Mouse (Mus musculus) bone marrow macrophage, adult 2 months (primary cell): ENCODE data around the gene Ap3m1.

ENCODE experiments used
- CTCF ChIP-seq: IDR thresholded peaks from 2 replicates; pipeline ENCODE4 v1.5.1; 2012; ENCODE audit warnings: low read depth, mild to moderate bottlenecking, low read length, moderate library complexity
- POLR2A ChIP-seq: IDR thresholded peaks from 2 replicates; pipeline ENCODE4 v1.6.1; 2012; ENCODE audit warnings: mild to moderate bottlenecking, low read depth, low read length, borderline replicate concordance

GRCm38 (mm10) chr14:21101562-21101961 is 49.3 kb upstream of the Ap3m1 start:
- TF ChIP-seq POLR2A (no peak), CTCF (no peak)
